Mouse (Mus musculus): ENCODE measurements at regions not wholly inside any gene's neighbourhood (a gene's known extent, or its start where the extent isn't known, plus 50 kb on each side); places are given as distances from the start of the nearest gene placed in this dataset.
A peak's percentile ranks its signal among the peaks of the same experiment; 100 is the strongest.

DNA sequence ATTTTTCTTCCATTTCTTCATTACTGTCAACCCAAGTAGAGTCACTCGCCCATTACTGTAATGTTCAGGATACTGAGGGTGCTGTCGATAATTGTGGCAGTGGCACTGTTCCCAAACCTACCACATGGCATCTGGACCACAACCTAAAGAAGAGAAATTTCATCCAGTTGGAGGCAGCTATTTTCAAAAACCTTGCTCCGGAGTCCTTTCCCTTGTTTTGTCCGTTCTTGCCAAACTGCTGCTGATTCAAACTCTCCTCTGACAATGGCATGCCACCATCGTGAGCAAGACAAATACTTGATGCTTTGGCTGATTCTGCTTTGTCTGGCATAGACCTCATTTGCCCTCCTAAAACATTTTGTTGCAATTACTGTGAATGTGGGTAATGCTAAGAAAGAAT, 176.9 kb upstream of the Spaca1 start:
- DNase-seq (ENCODE audit: low spot score in 2 of 2): no peak

DNA sequence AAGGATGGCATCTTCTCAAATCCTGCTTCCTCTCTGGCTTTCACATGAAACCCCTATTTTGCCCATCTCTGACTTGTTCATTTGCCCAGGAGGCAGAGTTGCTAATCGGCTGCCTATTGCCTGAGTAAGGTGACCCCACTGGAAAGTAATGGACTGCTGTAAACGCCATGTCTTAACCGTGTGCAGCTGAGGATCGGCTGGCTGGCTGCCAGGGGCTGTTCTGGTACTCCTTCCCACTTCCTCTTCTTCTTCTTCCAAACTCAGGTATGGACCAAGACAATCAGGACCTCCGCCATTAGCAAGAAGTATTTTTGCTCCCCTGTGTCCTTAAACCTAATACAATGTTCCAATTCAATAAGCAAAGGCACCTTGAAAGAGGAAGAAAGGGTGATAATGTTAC, 177.6 kb upstream of the Spaca1 start:
- no peak for DNase-seq (ENCODE audit: low spot score in 2 of 2)

DNA sequence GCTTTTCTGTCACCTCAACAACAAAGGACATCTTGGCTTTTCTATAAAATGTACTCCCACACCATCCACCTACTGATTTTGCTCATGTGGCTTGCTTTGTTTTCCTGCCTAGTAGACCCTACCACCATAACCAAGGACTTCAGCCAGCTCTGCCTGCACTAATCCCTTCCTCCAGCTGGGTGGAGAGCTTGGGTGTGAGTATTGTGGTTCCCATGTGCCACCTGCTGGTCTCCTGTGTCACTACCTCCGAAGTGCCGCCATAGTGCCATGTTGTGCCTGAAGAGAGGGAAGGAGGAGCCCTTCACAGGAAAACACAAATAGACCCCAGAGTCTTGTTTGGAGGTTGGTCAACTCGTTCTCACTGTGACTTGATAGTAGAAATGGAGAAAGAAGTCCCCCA, 181.3 kb upstream of the Spaca1 start:
- peak in 1 of 2 experiments; percentile 65 for DNase-seq (ENCODE audit: low spot score in 2 of 2)

DNA sequence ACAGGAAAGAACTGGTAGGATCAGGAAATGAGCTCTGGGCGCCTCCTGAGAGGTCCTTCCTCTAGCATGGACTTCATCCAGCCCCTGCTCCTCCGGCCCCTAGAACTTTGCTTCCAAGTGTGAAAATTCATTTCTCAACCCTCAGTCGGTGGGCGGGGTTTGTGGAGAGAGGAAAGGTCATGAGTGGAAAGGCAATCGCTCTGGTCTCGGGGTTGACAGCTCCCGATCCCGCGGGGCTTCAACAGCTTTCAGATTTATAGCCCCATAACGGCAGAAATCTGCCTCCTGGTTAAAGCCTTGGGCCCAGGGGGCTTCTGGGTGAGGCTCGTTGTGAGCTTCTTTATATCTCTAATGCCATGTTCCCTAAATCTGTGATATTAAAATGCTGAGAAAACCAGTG, 184.2 kb upstream of the Spaca1 start:
- DNase-seq (ENCODE audit: low spot score in 2 of 2): peak in 1 of 2 experiments; percentile 48

DNA sequence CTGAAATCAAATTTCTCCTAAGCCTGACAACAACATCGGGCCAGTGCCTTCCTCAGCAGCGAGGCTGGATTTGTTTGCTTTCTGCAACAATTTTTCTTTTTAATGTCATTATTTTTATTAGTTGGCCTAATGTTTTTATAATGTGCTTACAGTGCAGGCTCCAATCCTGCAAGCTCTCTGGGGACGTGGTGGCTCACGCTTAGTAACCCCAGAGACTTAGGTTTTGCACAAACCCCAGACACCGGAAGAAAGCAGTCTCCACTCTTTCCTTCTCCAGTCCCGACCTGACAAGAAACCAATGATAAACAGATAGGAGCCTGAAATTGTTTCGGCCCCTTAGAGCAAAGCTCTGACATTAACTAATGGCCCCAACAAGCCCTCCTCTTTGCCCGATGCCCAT, 184.7 kb upstream of the Spaca1 start:
- DNase-seq (ENCODE audit: low spot score in 2 of 2): peak in 1 of 2 experiments; percentile 13

DNA sequence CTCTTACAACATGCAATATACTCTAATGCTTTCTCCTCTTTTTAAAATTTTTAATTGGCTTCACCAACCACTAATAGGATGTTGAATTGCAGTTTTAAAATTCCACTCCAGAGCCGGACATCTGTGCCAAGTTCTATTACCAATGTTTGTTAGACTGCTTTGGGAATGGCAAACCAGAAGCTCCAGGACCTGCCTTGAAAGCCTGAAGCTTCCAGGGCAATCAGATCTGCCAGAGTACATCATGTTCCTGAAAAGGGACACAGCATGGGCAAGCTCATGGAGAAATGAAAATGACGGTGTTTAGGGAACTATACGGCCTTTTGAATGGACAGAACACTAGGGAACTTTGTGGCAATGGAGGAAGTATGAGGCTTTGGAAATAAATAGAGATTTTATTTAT, 187.8 kb upstream of the Spaca1 start:
- DNase-seq (ENCODE audit: low spot score in 2 of 2): peak in 1 of 2 experiments; percentile 20

DNA sequence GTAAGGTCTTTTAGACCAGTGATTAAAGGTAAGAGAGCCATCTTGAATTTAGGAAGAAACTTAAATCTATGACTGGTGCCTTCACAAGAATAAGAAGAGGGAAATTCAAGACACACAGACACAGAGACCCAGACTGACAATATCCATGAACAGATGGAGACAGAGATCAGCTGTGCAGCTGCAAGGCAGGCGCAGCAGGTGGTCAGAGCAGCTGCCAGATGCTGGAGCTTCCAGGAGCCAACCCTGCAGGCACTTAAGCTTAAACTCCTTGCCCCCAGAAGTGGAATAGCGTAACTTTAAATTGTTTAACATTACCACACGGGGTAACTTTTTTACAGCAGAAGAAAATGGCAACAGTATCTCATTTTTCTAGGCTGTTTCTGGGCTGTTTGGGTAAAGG, 189.6 kb upstream of the Spaca1 start:
- DNase-seq (ENCODE audit: low spot score in 2 of 2): peak in 1 of 2 experiments; percentile 13

DNA sequence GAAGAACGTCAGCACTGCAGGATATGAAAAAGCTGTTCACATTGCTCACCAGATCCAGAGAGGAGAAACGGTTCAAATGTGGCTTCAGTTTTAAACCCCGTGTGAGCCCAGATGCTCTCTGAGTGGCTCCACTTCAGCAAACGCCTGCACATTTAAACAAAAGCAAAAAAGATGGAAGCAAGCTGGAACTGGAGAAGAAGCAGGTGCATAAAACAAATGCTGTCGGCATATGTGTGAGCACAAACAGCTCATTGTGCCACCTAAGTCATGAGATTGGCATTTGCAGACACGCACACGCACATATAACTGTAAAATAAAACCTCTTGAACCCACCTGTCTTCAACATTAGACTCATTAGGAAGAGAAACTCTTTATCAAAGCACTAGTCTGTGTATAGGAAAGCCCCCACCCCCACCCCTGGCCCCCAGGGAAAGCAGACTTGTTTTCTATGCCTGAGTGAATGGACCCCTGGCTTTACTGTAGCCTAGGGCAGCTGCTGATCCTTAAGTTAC, 191.1 kb upstream of the Spaca1 start:
- peak in 1 of 2 experiments; percentile 32 for DNase-seq (ENCODE audit: low spot score in 2 of 2)

DNA sequence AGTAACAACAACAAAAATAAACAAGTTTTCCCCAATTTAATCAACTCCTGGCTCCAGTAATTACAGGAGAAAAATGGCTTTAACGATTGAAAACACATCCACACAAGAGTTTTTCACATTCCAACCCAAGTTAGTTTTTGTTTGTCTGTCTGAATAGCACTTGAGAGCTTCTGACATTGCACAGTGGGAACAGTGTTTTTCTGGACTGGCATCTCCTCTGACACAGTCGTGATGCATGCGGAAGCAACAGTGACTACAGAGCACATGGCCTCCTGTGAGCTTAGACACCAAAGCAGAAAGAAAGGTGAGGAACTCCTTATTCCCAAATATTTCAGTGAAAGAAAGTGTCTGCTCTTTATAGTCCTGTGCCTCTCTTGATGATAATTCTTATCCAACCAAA, 191.7 kb upstream of the Spaca1 start:
- no peak for DNase-seq (ENCODE audit: low spot score in 2 of 2)

DNA sequence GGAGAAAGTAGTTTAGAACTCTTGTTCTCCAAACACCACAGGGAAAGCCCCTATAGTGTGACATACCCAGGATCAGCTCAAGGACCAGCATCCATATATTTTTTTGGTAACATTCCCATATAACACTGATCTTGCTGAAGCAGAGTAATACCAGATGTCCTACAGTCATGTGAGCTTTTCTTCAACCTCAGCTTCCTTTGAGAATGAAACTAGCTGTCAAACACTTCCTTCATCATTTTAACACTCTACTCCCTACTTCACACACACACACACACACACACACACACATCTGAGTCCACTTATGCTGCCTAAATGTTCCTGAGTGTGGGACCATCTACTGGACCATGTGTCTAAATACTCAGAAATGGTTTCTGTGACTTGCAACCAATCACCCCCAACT, 209.5 kb upstream of the Spaca1 start:
- DNase-seq (ENCODE audit: low spot score in 2 of 2): no peak

DNA sequence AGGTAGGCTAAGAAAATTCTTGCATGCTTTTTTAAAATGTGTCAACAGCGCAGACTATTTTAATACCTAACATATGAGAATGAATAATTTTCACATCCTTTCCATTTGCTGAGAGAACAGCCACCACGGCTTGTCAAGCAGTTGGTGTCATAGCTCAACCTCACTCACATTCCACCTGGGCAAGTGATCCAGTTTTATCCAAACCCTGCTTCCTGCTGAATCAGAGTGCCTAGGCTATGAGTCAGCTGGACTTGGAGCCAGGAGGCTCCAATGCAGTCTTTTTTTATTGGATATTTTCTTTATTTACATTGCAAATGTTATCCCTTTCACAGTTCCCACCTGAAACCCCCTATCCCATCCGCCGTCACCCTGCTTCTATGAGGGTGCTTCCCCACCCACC, 210.5 kb upstream of the Spaca1 start:
- no peak for DNase-seq (ENCODE audit: low spot score in 2 of 2)

DNA sequence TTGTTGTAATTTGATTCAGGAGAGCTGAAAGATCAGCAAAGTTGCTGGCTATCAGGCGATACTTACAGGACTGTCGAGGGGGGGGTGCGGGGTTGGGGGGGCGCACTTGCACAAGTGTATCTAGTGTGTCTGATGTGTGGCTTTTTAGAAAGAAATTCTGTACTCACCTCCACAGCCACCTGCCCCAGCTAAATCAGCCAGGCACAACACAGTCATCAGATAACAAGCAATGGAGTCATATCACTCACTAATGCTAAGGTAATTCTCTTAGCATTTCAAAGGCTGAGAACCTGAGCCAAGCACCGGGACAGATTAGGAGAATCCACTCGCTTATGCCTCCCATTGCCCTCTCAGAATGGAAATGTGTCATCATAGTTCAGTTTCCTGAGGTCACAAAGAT, 211.8 kb upstream of the Spaca1 start:
- DNase-seq (ENCODE audit: low spot score in 2 of 2): no peak

DNA sequence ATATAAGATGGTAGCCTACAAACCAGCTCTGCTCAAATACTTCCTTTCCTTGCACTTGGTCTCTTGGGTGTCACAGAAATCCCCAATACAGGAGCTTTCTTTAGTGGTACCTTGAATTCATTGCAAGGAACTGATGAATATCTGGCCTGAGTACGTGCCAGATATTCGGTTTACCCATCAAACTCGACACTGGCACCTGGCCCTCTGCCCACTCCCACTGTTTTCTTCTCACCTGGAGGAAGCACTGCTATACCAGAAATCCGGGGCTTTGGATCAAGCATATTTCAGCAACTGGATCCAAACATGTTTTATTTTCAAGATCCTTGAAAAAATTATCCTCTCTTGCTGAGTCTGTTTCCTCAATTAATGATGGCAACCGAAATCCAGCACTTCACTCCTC, 214.4 kb upstream of the Spaca1 start:
- no peak for DNase-seq (ENCODE audit: low spot score in 2 of 2)

DNA sequence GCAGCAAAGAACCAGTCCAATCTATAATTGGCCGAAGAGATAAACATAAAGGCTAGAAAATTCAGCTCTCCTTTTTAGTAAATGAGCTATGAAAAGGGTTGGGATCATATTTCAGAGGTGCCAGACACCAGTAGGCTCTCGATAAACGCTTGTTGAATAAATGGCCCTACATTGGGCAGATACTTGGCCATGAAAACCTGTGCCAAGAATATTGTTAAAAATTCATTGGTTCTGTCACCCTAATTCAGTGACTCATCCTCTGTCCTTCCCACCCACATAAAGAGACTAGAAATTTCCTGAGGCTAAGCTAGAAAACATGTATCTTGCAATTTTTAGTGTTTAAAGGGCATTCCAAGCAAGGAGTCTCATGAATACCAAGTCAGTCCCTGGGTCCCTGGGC, 224.3 kb upstream of the Spaca1 start:
- DNase-seq (ENCODE audit: low spot score in 2 of 2): no peak

DNA sequence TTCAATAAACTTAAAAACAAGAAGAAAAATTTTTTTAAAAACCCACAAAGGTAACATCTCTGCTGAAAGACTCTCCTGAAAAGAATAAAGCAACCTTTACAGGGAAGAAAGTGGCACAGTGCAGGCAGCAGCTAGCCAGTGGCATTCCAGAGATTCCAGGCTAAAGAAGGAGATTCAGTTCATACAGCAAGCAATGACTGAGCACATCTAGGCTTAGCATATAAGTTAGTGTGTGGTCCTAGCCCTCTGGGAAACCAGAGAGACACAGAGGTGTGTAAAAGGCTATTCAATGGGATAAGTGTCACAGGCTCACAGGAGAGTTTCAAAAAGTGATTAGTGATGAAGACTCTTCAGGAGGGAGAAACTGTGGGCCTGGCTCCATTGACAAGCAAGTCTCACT, 225.4 kb upstream of the Spaca1 start:
- DNase-seq (ENCODE audit: low spot score in 2 of 2): no peak

DNA sequence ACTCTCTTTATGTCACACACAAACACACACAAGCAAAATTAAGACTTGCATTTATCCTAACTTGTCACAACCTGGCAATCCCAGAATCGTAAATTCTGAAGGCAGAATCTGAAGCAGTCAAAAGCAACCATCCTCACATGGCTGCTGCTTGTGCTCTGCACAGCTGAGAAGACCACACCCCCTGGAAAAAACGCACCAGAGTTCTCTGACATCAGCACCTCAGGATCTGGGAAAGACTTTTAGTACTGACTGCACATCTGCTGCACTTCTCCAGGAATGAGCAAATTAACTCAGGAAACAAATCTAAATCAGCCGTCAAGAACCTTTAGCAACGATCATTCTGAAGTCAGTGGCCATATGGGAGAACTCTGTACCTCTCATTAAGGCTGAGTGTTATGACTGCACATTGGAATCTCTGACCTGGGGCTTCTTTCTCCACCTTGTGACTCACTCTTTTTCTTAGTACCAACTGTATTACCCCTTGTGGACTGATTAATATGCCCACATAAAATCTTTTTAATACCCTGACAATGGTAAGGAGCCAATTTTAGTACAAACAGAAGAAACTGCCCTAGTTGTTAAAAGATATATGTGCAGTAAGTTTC, 248.1 kb upstream of the Akirin2 start:
- no peak for DNase-seq (ENCODE audit: low spot score in 2 of 2)

DNA sequence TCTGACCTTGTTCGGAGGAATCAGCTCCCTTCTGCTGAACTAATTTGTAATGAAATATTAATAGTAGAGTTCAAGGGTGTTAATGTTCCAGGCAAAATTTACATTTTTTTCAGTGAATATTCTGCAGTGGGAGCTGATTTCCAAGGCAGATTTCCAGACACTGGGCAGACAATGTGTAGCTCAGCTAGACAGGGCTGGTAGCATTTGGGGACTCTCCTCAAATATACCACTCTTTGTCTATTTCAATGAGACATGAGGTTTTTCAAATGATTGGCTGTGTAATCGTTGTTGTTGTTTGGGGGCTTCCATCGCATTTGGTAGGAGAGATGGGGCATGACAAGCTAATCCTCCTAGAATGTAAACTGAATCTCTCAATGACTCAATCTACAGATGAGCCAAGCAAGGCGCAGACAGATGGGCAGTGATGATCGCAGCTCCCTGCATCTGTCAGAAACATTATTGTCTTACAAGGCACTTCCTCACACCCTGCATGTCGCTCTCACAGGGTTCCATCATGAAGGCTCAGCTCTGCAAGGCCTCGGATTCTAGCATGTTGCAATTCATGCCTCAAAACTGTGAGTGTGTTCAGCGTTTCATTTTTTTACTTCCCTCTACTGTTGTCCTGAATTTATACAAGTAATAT, 241.7 kb upstream of the Akirin2 start:
- DNase-seq (ENCODE audit: low spot score in 2 of 2): no peak

DNA sequence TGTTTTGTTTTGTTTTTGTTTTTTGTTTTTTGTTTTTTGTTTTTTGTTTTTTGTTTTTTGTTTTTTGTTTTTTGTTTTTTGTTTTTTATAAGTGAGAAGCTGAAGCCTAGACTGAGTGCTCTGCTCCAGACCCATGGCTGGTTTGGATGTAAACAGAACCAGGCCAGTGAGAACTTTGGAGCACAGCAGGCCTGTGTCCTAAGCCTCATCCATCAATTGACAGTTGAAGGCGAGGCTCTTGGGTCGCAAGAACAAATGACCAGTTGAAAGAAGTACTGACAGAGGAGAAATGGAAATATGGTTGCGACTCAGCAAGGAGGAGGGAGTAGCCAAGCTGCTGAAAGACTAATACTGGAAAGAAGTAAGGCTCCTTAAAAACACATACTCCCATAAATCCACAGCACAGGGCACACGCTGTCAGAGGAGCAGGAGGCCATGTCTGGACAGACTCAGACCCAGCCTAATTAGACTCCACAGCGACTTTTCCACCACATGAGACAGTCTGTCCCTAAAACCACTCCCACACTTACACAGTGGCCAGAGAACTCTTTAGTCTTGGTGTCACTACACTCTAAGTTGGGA, 240.6 kb upstream of the Akirin2 start:
- no peak for DNase-seq (ENCODE audit: low spot score in 2 of 2)

DNA sequence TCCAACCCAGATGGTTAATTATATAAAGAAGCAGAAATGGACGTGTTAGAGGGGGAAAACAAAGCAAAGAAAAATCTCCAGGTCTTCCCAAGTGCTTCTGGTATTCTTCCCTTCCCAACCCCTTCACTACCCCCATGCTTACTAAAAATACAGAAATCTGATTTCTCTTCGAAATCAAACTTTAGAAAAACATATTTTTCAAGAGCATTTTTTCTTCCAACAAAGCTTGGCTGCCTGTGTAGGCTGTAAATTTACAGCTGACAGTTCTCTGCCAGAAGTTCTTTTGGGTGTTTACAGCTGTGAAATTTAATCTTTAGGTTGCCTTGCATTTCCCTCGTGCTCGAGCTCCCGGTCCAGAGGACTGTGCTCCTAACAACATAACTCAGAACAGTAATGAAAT, 234.9 kb upstream of the Akirin2 start:
- no peak for DNase-seq (ENCODE audit: low spot score in 2 of 2)

DNA sequence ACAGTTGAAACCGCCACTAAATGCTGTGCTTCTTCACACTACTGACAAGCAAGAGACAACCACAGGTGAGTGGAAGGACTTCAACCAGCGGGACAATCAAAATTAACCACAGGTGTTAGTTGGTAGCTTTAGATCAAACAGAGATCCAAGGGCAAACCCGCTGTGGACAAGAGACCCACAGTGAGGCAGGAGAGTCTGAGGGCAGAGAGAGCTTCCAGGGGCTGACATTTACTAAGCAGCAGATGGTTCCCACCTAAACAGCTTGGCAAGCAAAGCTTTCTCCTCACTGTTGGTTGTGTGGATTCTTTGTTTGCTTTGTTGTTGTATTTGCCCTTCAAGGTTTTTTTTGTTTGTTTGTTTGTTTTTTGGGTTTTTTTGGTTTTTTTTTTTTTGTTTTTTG, 227.9 kb upstream of the Akirin2 start:
- DNase-seq (ENCODE audit: low spot score in 2 of 2): no peak

DNA sequence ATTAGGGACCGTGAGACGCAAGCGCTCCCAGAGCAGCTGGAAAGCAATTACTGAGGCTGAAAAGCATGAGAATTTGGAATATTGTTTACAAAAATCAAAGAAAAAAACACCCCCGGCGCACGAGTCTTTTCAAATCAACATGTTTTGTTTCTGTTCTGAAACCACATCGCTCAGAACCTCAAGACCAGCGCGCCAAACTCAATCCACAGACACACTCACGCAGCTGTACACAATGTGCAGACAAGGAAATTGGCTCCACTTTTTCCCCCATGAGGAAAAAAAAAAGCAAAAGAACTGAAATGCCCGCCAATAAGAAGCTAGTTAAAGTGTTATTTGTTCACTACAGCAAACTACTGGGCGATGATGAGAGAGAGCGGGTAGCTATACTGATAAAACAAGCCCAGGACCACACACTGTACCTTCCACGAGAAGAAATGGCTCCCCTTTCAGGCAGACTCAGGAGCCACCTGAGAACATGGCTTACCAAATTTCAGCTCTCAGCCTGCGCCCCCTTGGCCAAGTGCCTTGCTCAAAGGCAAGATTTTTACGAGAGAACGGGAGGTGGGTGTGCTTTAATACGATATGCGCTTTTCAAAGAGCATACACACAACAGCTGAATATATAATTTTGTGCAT, 222.5 kb upstream of the Akirin2 start:
- DNase-seq (ENCODE audit: low spot score in 2 of 2): no peak

DNA sequence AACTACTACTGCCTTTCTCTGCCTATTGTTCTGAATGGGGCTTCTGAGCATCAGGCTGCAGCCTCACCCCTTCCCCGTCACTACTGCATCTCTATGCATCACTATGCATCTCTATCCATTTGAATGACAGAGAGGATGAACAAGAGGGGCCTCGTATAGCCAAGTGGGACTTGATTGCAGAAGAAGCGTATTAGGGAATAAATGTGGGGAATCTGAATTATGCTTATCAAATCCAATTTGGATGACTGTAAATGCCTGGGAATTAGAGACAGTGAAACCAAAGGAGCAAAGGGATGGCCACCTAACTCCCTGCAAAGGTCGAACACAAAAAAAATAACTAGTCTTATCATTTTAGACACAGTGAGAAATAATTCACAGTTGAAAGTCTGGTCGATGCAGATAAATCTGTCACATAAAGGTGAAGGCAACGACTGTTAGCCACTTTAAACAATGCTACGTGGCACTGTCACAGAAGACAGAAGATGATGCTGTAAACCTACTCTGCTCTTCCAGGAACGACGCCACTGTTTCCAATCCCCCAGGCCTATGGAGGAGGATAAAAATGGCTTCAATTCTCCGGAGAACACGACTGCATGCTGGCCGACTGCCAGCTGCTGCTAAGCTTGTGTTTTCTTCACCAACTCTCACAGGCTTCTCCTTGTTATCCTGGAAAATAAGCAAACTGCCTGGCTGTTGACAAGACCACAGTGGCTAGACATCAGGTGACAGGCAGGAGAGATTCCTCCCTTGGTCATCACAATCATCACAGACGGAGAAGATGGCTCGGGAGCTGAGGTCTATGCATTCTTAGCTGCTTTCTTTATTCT, 213.6 kb upstream of the Akirin2 start:
- DNase-seq (ENCODE audit: low spot score in 2 of 2): no peak
